Mouse (Mus musculus) limb, embryonic 14.5 days (tissue): ENCODE results near the gene Gdf2. TPM values are rescaled to one million over a fixed set of nuclear protein-coding genes. Genes with fewer than 3 reads are reported as not detected.
A peak's percentile ranks its signal among the peaks of the same experiment; 100 is the strongest.

Experiments
- ATAC-seq: fragments of 200-750 bp; cut with Nextera tagmentation; 2 replicates; pipeline ENCODE4 v1.8.0; 2017; ENCODE audit warnings: low read depth, moderate number of reproducible peaks, moderate TSS enrichment; ENCODE audit not compliant: low FRiP score
- DNase-seq: peaks from one replicate; pipeline ENCODE4 v3.0.0-alpha.2; 2015; ENCODE audit warnings: low spot score
- H3K27ac ChIP-seq: fragments of 300-500 bp; sonication (generic); replicated peaks from 2 replicates; pipeline ENCODE4 v1.5.1; 2014; ENCODE audit warnings: low read depth, mild to moderate bottlenecking, low read length, moderate library complexity, mixed read lengths
- H3K27me3 ChIP-seq: fragments of 300-500 bp; sonication (generic); 2 replicates; pipeline ENCODE4 v1.6.1; 2014; ENCODE audit warnings: low read length, mixed read lengths; ENCODE audit not compliant: control insufficient read depth, insufficient read depth
- H3K36me3 ChIP-seq: fragments of 300-500 bp; sonication (generic); 2 replicates; pipeline ENCODE4 v1.6.1; 2014; ENCODE audit warnings: mild to moderate bottlenecking, low read length, moderate library complexity, mixed read lengths; ENCODE audit not compliant: control insufficient read depth, insufficient read depth
- H3K4me1 ChIP-seq: fragments of 300-500 bp; sonication (generic); 2 replicates; pipeline ENCODE4 v1.6.1; 2014; ENCODE audit warnings: antibody characterized with exemption, low read length, mixed read lengths; ENCODE audit not compliant: control insufficient read depth, insufficient read depth
- H3K4me2 ChIP-seq: fragments of 300-500 bp; sonication (generic); replicated peaks from 2 replicates; pipeline ENCODE4 v1.6.1; 2014; ENCODE audit warnings: low read depth, mild to moderate bottlenecking, low read length, moderate library complexity; ENCODE audit not compliant: severe bottlenecking
- H3K4me3 ChIP-seq: fragments of 300-500 bp; sonication (generic); replicated peaks from 2 replicates; pipeline ENCODE4 v1.5.1; 2014; ENCODE audit warnings: low read length
- H3K9ac ChIP-seq: fragments of 300-500 bp; sonication (generic); 2 replicates; pipeline ENCODE4 v1.6.1; 2014; ENCODE audit warnings: mild to moderate bottlenecking, low read depth, low read length, moderate library complexity; ENCODE audit not compliant: severe bottlenecking
- H3K9me3 ChIP-seq: fragments of 300-500 bp; sonication (generic); 2 replicates; pipeline ENCODE4 v1.6.1; 2016; ENCODE audit warnings: low read length; ENCODE audit not compliant: control insufficient read depth
- POLR2A ChIP-seq: fragments of 200-500 bp; IDR thresholded peaks from 2 replicates; pipeline ENCODE4 v1.8.0; 2012; ENCODE audit warnings: inconsistent platforms, mild to moderate bottlenecking, moderate library complexity, borderline replicate concordance; ENCODE audit not compliant: insufficient read depth, insufficient read length; ENCODE audit errors: extremely low read depth
- WGBS: fragments of 180-500 bp; shearing (Covaris S2); extraction: QIAGEN DNeasy Blood & Tissue Kit; methylation state at CpG from one replicate; pipeline ENCODE4 v1.1.7; 2014; 5-methylcytosine and 5-hydroxymethylcytosine counted together
- polyA plus RNA-seq, 2 experiments: library from polyadenylated mRNA; depleted of rRNA in 1 of 2; stranded (reverse) in 1 of 2; unstranded in 1 of 2; fragments of >200 nt; fragmentation: Nextera tagmentation in 1 of 2; extraction: Ambion mirVana in 1 of 2; gene quantifications; 2 replicates each; pipeline versions ENCODE4 v1.2.1 to v1.2.3; 2012 to 2014

Gene Gdf2
- polyA plus RNA-seq, 2 experiments, result 0.03 TPM; not detected in 1

DNA sequence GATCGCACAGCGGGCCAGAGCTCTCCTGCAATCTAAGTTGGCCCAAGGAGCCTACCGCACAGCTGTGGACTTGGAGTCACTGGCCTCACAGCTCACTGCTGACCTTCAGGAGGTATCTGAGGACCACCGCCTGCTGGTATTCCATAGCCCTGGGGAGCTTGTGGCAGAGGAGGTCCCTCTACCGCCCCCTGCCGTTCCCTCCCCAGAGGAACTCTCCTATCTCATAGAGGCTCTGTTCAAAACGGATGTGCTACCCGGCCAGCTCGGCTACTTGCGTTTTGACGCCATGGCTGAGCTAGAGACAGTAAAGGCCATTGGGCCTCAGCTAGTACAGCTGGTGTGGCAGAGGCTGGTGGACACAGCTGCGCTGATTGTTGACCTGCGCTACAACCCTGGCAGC is 15.2 kb downstream of the Gdf2 start:
- ATAC-seq, result no peak
- Histone ChIP-seq H3K4me2 (no peak overlapping the region), H3K27ac (no peak overlapping the region)

DNA sequence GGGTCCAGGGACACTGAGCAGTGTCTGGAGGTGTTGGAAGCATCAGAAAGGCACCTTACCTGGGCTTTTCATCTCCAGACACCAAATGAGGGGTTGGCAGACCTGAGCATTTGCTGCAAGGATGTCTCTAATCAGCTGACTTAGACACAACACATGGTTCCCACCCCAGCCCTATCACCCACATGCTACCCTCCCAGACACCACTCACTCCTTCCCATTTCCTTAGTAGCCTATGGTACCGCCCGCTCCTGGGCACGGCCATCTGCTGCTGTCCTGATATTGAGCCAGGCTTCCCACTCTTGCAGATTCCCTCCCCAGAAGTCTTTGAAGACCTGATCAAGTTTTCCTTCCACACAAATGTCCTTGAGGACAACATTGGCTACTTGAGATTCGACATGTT is 17.3 kb downstream of the Gdf2 start:
- Histone ChIP-seq H3K36me3 (no peaks in the 10 kb centered on the region), H3K9ac (no peak overlapping the region), H3K9me3 (no peaks in the 10 kb centered on the region), H3K4me2 (no peak overlapping the region), H3K4me1 (no peaks in the 10 kb centered on the region), H3K27ac (no peak overlapping the region), H3K4me3 (no peak overlapping the region), H3K27me3 (no peaks in the 10 kb centered on the region)
- TF ChIP-seq POLR2A, result no peak
- DNase-seq (no peak), ATAC-seq (no peak)
- WGBS, result 78% methylated on average over 4 of the region's 4 CpGs

More for the DNA sequence above, 15.2 kb downstream of the Gdf2 start:
- TF ChIP-seq POLR2A, result no peak
- Histone ChIP-seq H3K27me3 (no peaks in the 10 kb centered on the region), H3K4me1 (no peaks in the 10 kb centered on the region), H3K36me3 (no peaks in the 10 kb centered on the region), H3K9me3 (no peaks in the 10 kb centered on the region), H3K9ac (no peak overlapping the region), H3K4me3 (no peak overlapping the region)
- 77% methylated on average over 13 of the region's 13 CpGs for WGBS
- no peak for DNase-seq

DNA sequence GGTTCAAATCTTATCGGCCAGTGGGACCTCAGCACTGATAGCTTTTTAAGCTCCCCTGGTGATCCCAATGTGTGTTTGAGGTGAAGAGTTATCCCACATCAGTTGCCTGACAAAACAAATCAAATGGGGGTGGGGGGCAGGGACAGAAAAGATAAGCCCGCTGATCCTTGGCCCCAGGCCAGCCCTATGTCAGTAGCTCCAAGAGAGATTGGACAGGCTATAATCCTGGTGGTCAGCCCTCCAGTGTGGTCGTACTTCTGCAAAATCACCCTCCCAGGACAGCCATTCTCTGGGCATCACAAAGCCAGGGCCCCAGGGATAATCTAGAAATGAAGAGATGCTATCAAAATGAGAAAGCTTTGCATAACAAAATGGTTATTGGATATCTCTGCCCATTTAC is 18.0 kb downstream of the Gdf2 start:
- ATAC-seq, result no peak
- Histone ChIP-seq H3K9ac (no peak overlapping the region), H3K4me1 (no peaks in the 10 kb centered on the region), H3K36me3 (no peaks in the 10 kb centered on the region), H3K27ac (no peak overlapping the region), H3K4me2 (no peak overlapping the region), H3K9me3 (no peaks in the 10 kb centered on the region), H3K4me3 (no peak overlapping the region), H3K27me3 (no peaks in the 10 kb centered on the region)
- 73% methylated on average over 3 of the region's 3 CpGs for WGBS
- no peak for TF ChIP-seq POLR2A
- no peak for DNase-seq

- DNase-seq, result peak; percentile 54
These were observed 18.5 kb downstream of the Gdf2 start for GRCm38 (mm10) chr14:33959341-33959740.

DNA sequence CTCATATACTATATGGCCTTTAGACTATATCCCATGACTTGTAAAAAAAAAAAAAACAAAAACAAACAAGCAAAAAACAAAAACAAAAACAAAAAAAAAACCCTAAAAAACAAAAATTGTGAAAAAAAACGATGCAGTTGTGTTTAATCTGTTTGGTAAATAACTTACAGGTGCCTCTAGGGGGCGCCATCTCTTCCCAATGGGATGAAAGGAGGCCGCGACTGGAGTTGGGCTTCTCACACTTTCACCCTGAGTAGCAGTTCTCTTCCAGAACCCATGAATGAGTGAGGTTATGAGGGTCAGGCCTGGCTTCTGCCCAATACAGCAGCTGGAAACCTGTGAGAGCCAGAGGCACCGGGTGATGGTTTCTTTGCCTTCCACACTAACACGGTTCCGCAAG is 24.8 kb downstream of the Gdf2 start:
- Histone ChIP-seq H3K27me3 (no peaks in the 10 kb centered on the region), H3K27ac (no peak overlapping the region), H3K36me3 (no peaks in the 10 kb centered on the region), H3K4me3 (no peak overlapping the region), H3K4me2 (no peak overlapping the region), H3K9me3 (no peaks in the 10 kb centered on the region), H3K9ac (no peak overlapping the region), H3K4me1 (no peaks in the 10 kb centered on the region)
- DNase-seq, result no peak
- 56% methylated on average over 7 of the region's 7 CpGs for WGBS
- ATAC-seq, result no peak
- TF ChIP-seq POLR2A, result no peak

More at GRCm38 (mm10) chr14:33959341-33959740, 18.5 kb downstream of the Gdf2 start:
- Histone ChIP-seq H3K36me3 (no peaks in the 10 kb centered on the region), H3K27ac (no peak overlapping the region), H3K9me3 (no peaks in the 10 kb centered on the region), H3K4me1 (no peaks in the 10 kb centered on the region), H3K4me3 (no peak overlapping the region), H3K4me2 (no peak overlapping the region), H3K27me3 (no peaks in the 10 kb centered on the region), H3K9ac (no peak overlapping the region)
- WGBS, result 14% methylated on average over 9 of the region's 9 CpGs
- no peak for TF ChIP-seq POLR2A
- ATAC-seq, result no peak

DNA sequence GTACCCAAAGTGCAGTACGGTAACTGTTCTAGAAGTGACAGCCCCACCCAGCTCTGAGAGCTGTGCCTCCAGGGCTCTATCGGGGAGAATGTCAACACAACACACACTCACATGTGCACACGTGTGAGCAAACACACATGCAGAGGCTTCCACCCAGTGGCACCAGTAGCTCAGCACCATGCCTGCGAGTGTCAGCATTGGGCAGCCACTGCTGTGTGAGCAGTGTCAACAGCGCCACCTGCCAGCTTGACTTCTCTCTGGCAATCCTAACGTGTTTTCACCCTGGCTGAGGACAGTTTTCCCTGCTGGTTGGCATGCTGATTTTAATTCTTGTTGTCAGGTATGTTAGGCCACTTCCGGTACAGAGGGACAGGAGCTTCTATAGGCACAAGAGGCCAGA is 31.8 kb downstream of the Gdf2 start:
- H3K9me3 ChIP-seq, result no peaks in the 10 kb centered on the region
- DNase-seq, result peak; percentile 28
- H3K36me3 ChIP-seq, result no peaks in the 10 kb centered on the region
- ATAC-seq, result no peak
- no peak overlapping the region for H3K27ac ChIP-seq
- no peak overlapping the region for H3K9ac ChIP-seq
- no peak overlapping the region for H3K4me3 ChIP-seq
- H3K27me3 ChIP-seq, result no peaks in the 10 kb centered on the region
- TF ChIP-seq POLR2A, result no peak
- no peak overlapping the region for H3K4me2 ChIP-seq
- H3K4me1 ChIP-seq, result no peaks in the 10 kb centered on the region
- 45% methylated on average over 7 of the region's 7 CpGs for WGBS
